Mouse (Mus musculus): ENCODE results near the gene Ap4s1. TPM values are rescaled to one million over a fixed set of nuclear protein-coding genes. Genes with fewer than 3 reads are reported as not detected.

Gene Ap4s1
- polyA plus RNA-seq, 1 experiment from 2014 or later = 27.7 TPM

- Histone ChIP-seq H3K27me3 (replicated peaks) (no peaks in the 10 kb centered on the region), H3K9me3 (no peaks in the 10 kb centered on the region), H3K4me2 (no peak overlapping the region), H3K9ac (no peak overlapping the region), H3K36me3 (no peaks in the 10 kb centered on the region), H3K4me3 (replicated peaks) (no peak overlapping the region), H3K27ac (no peak overlapping the region), H3K4me1 (peaks cover 13% of the 10 kb centered on the region; the same call in 1 of the 2 replicates)
- no peak for ATAC-seq (ENCODE audit: insufficient read depth, low FRiP score, low read depth)
- 75% methylated on average over 5 of the region's 5 CpGs for WGBS
Observed at GRCm38 (mm10) chr12:51706673-51707235, 15.9 kb downstream of the Ap4s1 start.

DNA sequence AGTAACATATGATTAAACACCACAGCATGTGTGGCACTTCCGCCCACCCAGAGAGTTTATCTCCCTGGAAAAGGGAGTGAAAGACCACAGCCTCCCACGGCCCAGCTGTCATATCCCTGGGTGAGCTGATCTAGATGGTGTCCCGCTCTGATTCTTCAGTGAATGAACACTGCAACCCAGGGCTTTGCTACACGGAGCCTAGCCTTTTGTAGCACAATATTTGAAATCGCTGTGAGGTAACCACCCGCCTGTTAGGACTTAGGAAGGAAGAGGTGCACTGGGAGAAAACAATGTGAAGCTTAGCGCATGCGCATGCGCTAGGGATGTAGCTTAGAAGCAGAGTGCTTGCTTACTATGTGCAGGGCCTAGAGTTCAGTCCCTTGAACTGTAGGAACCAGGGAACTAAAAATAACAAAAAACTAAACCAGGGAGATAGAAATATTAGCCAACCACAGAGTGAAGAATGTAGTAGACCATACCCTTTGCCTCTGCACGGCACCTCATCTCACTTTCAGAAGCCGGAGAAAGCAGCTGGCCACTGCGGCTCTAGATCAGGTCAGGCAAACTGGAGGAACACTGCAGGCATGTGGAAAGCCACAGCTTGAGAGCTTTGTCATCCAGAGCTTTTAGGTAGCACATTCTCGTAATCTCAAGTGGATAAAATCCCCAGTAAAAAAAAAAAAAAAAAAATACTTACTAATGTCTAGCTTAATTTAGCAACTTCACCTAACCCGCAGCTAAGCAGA, 18.3 kb downstream of the Ap4s1 start:
- H3K27me3 ChIP-seq (replicated peaks) = no peaks in the 10 kb centered on the region
- H3K4me3 ChIP-seq (replicated peaks) = no peak overlapping the region
- H3K27ac ChIP-seq = no peak overlapping the region
- no peak overlapping the region for H3K4me2 ChIP-seq
- no peaks in the 10 kb centered on the region for H3K9me3 ChIP-seq
- WGBS = 57% methylated on average over 14 of the region's 14 CpGs
- H3K9ac ChIP-seq = no peak overlapping the region
- ATAC-seq (ENCODE audit: insufficient read depth, low FRiP score, low read depth) = no peak
- no peaks in the 10 kb centered on the region for H3K36me3 ChIP-seq
- peaks cover 10% of the 10 kb centered on the region; the same call in 1 of the 2 replicates for H3K4me1 ChIP-seq

- H3K9me3 ChIP-seq = no peaks in the 10 kb centered on the region
- no peaks in the 10 kb centered on the region for H3K27me3 ChIP-seq (replicated peaks)
- peaks cover 10% of the 10 kb centered on the region; the same call in 1 of the 2 replicates for H3K4me1 ChIP-seq
- no peak for ATAC-seq (ENCODE audit: insufficient read depth, low FRiP score, low read depth)
- no peak overlapping the region for H3K4me3 ChIP-seq (replicated peaks)
- H3K4me2 ChIP-seq = no peak overlapping the region
- no peak overlapping the region for H3K9ac ChIP-seq
- no peaks in the 10 kb centered on the region for H3K36me3 ChIP-seq
- H3K27ac ChIP-seq = no peak overlapping the region
- 73% methylated on average over 3 of the region's 3 CpGs for WGBS
Observed at GRCm38 (mm10) chr12:51709741-51710140, 18.9 kb downstream of the Ap4s1 start.

DNA sequence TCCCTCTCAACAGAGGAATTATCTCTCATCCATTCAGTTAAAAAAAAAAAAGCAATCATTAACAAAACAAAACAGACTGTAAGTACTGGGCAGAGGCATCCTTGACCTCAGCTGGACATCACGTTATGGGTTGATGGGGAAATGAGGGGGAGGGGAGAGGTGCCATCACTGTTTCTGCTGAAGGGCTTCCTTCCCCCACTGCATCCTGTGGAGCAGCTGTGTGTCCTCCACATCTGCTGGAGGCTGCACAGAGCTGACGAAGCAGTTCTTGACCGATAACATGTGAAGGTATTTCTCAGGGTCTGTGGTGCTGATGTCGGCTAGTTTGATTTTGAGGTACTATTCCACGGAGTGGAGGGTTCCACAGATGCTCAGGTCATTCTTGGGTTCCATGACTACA, 19.3 kb downstream of the Ap4s1 start:
- no peak for ATAC-seq (ENCODE audit: insufficient read depth, low FRiP score, low read depth)
- Histone ChIP-seq H3K27me3 (replicated peaks) (no peaks in the 10 kb centered on the region), H3K4me2 (no peak overlapping the region), H3K36me3 (no peaks in the 10 kb centered on the region), H3K9me3 (no peaks in the 10 kb centered on the region), H3K4me3 (replicated peaks) (no peak overlapping the region), H3K9ac (no peak overlapping the region), H3K27ac (no peak overlapping the region), H3K4me1 (peaks cover 10% of the 10 kb centered on the region; the same call in 1 of the 2 replicates)
- 41% methylated on average over 5 of the region's 5 CpGs for whole genome bisulfite sequencing

DNA sequence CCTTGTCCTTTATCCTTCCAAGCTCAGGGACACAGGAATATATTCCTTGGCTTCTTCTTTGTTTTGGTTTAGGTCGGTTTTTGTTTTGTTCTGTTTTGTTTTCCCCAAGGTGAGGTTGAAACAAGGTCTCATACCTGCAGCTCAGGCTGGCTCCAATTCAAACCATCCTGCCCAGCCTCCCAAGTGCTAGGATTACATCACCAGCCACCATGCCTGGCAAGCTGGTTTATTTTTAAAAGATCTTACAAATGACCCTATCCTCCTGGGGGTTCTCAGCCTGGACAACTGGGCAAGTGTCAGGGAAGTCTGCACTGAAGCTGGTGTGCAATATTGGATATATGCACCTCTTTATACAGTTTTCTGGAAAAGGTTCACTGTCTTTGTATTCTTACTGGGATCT, 21.9 kb downstream of the Ap4s1 start:
- Histone ChIP-seq H3K36me3 (no peaks in the 10 kb centered on the region), H3K9me3 (no peaks in the 10 kb centered on the region), H3K4me2 (no peak overlapping the region), H3K4me3 (replicated peaks) (no peak overlapping the region), H3K9ac (no peak overlapping the region), H3K27me3 (replicated peaks) (no peaks in the 10 kb centered on the region), H3K4me1 (0 out of 2 replicates have a peak, but pooled peaks cover 5% of the 10 kb centered on the region), H3K27ac (no peak overlapping the region)
- 65% methylated on average over 1 of the region's 1 CpGs for WGBS
- no peak for ATAC-seq (ENCODE audit: insufficient read depth, low FRiP score, low read depth)

GRCm38 (mm10) chr12:51718617-51719016, 27.8 kb downstream of the Ap4s1 start:
- 90% methylated on average over 6 of the region's 6 CpGs for WGBS
- H3K4me3 ChIP-seq (replicated peaks) = no peak overlapping the region
- no peaks in the 10 kb centered on the region for H3K4me1 ChIP-seq
- ATAC-seq (ENCODE audit: insufficient read depth, low FRiP score, low read depth) = no peak
- H3K27ac ChIP-seq = no peak overlapping the region
- H3K9ac ChIP-seq = no peak overlapping the region
- H3K9me3 ChIP-seq = no peaks in the 10 kb centered on the region
- no peaks in the 10 kb centered on the region for H3K36me3 ChIP-seq
- H3K27me3 ChIP-seq (replicated peaks) = no peaks in the 10 kb centered on the region
- H3K4me2 ChIP-seq = no peak overlapping the region

- no peak for ATAC-seq (ENCODE audit: insufficient read depth, low FRiP score, low read depth)
- no peak overlapping the region for H3K4me2 ChIP-seq
- H3K27ac ChIP-seq = no peak overlapping the region
- no peaks in the 10 kb centered on the region for H3K4me1 ChIP-seq
- WGBS = 91% methylated on average over 8 of the region's 8 CpGs
- H3K9me3 ChIP-seq = no peaks in the 10 kb centered on the region
- H3K27me3 ChIP-seq (replicated peaks) = no peaks in the 10 kb centered on the region
- no peak overlapping the region for H3K4me3 ChIP-seq (replicated peaks)
- 0 out of 2 replicates have a peak, but pooled peaks cover 4% of the 10 kb centered on the region for H3K36me3 ChIP-seq
- H3K9ac ChIP-seq = no peak overlapping the region
Observed at GRCm38 (mm10) chr12:51721836-51722235, 31.0 kb downstream of the Ap4s1 start.

DNA sequence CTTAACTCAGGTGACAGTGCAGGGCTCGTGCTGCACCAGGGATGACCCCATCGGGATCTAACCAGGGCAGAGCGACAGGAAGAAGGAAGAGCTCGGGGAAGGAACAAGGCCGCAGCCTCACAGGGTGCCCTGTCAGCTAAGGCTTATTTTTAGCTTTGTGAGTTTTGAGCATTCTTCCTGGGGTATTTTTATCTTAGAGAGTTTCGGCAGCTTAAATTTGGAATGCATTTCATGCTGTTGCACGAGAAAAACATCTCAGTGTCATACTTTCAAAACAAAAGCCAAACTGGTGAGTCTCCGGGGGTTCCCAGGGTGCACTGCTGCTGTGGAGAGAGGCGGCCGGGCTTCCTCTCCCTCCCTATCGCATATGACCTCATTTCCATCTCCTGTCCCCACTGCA, 38.2 kb downstream of the Ap4s1 start:
- H3K27ac ChIP-seq = 0 out of 2 replicates have a peak overlapping the region, but pooled peaks have one; percentile 8
- H3K27me3 ChIP-seq (replicated peaks) = no peaks in the 10 kb centered on the region
- H3K36me3 ChIP-seq = 0 out of 2 replicates have a peak, but pooled peaks cover under 1% of the 10 kb centered on the region
- no peaks in the 10 kb centered on the region for H3K9me3 ChIP-seq
- ATAC-seq (ENCODE audit: insufficient read depth, low FRiP score, low read depth) = no peak
- no peaks in the 10 kb centered on the region for H3K4me1 ChIP-seq
- WGBS = 54% methylated on average over 11 of the region's 11 CpGs
- H3K4me3 ChIP-seq (replicated peaks) = no peak overlapping the region
- no peak overlapping the region for H3K9ac ChIP-seq
- no peak overlapping the region for H3K4me2 ChIP-seq

- no peak overlapping the region for H3K4me3 ChIP-seq (replicated peaks)
- H3K4me1 ChIP-seq = peaks cover 8% of the 10 kb centered on the region
- H3K9ac ChIP-seq = no peak overlapping the region
- WGBS = 93% methylated on average over 9 of the region's 9 CpGs
- ATAC-seq (ENCODE audit: insufficient read depth, low FRiP score, low read depth) = no peak
- H3K9me3 ChIP-seq = no peaks in the 10 kb centered on the region
- H3K36me3 ChIP-seq = no peaks in the 10 kb centered on the region
- H3K27me3 ChIP-seq (replicated peaks) = no peaks in the 10 kb centered on the region
- H3K27ac ChIP-seq = no peak overlapping the region
- H3K4me2 ChIP-seq = no peak overlapping the region
Observed at GRCm38 (mm10) chr12:51729827-51730226, 39.0 kb downstream of the Ap4s1 start.

- Histone ChIP-seq H3K4me1 (peaks cover 22% of the 10 kb centered on the region), H3K27me3 (replicated peaks) (no peaks in the 10 kb centered on the region), H3K4me2 (peak overlapping the region; percentile 38), H3K36me3 (no peaks in the 10 kb centered on the region), H3K9ac (no peak overlapping the region), H3K27ac (peak overlapping the region; percentile 77), H3K4me3 (replicated peaks) (0 out of 2 replicates have a peak overlapping the region, but pooled peaks have one; percentile 5), H3K9me3 (no peaks in the 10 kb centered on the region)
- no peak for ATAC-seq (ENCODE audit: insufficient read depth, low FRiP score, low read depth)
- WGBS = 49% methylated on average over 14 of the region's 14 CpGs
Observed at GRCm38 (mm10) chr12:51734605-51735211, 43.9 kb downstream of the Ap4s1 start.

DNA sequence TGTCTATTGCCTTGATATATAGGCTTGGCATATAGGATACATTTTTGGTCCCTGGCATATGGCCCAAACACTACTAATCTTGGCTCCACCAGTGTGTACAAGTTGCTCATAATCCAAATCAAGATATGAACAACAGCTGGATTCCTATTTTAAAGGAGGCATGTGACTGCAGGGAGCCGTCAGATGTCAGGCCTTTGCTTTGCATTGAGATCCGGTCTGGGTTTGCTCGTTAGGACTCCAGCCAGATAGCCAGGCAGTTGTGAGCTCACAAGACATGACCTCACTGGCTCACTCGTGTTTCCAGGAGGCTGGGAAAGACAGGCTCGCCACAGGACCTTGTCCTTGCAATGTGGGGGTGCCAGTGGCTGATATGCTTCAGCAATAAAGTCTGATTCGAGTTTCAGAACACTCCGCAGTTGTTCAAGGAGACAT, 45.0 kb downstream of the Ap4s1 start:
- H3K4me3 ChIP-seq (replicated peaks) = no peak overlapping the region
- no peak overlapping the region for H3K4me2 ChIP-seq
- WGBS = 30% methylated on average over 7 of the region's 7 CpGs
- no peaks in the 10 kb centered on the region for H3K27me3 ChIP-seq (replicated peaks)
- H3K9ac ChIP-seq = no peak overlapping the region
- peak; percentile 80 for ATAC-seq (ENCODE audit: insufficient read depth, low FRiP score, low read depth)
- peaks cover 22% of the 10 kb centered on the region for H3K4me1 ChIP-seq
- no peaks in the 10 kb centered on the region for H3K36me3 ChIP-seq
- H3K9me3 ChIP-seq = no peaks in the 10 kb centered on the region
- H3K27ac ChIP-seq = peak overlapping the region; percentile 77; the same call in 1 of the 2 replicates

GRCm38 (mm10) chr12:51736381-51736780, 45.5 kb downstream of the Ap4s1 start:
- no peak overlapping the region for H3K4me2 ChIP-seq
- H3K9ac ChIP-seq = no peak overlapping the region
- WGBS = 74% methylated on average over 3 of the region's 3 CpGs
- H3K27ac ChIP-seq = peak overlapping the region; percentile 77; the same call in 1 of the 2 replicates
- peaks cover 22% of the 10 kb centered on the region for H3K4me1 ChIP-seq
- no peaks in the 10 kb centered on the region for H3K27me3 ChIP-seq (replicated peaks)
- H3K36me3 ChIP-seq = no peaks in the 10 kb centered on the region
- H3K4me3 ChIP-seq (replicated peaks) = no peak overlapping the region
- H3K9me3 ChIP-seq = no peaks in the 10 kb centered on the region
- ATAC-seq (ENCODE audit: insufficient read depth, low FRiP score, low read depth) = no peak

Measured in stomach, embryonic 15.5 days (tissue).